Mouse (Mus musculus) intestine, embryonic 16.5 days (tissue): ENCODE data around the gene Prkch. TPM values are rescaled to one million over a fixed set of nuclear protein-coding genes. Genes with fewer than 3 reads are reported as not detected.

Source experiments
- ATAC-seq: fragments of 200-750 bp; cut with Nextera tagmentation; 2 replicates; pipeline ENCODE4 v1.8.0; 2017; ENCODE audit warnings: moderate TSS enrichment, moderate library complexity
- H3K27ac ChIP-seq: fragments of 300-500 bp; sonication (generic); 2 replicates; pipeline ENCODE4 v1.5.1; 2014; ENCODE audit warnings: mild to moderate bottlenecking, low read length
- H3K27me3 ChIP-seq: fragments of 300-500 bp; sonication (generic); replicated peaks from 2 replicates; pipeline ENCODE4 v1.6.1; 2014; ENCODE audit warnings: low read length, control low read depth, mixed read lengths; ENCODE audit not compliant: control insufficient read depth, insufficient read depth
- H3K36me3 ChIP-seq: fragments of 300-500 bp; sonication (generic); 2 replicates; pipeline ENCODE4 v1.6.1; 2014; ENCODE audit warnings: low read length, control low read depth; ENCODE audit not compliant: control insufficient read depth, insufficient read depth
- H3K4me1 ChIP-seq: fragments of 300-500 bp; sonication (generic); 2 replicates; pipeline ENCODE4 v1.6.1; 2014; ENCODE audit warnings: low read length, control low read depth, mixed read lengths; ENCODE audit not compliant: control insufficient read depth, insufficient read depth
- H3K4me2 ChIP-seq: fragments of 300-500 bp; sonication (generic); 2 replicates; pipeline ENCODE4 v1.6.1; 2014; ENCODE audit warnings: low read depth, low read length, control low read depth
- H3K4me3 ChIP-seq: fragments of 300-500 bp; sonication (generic); 2 replicates; pipeline ENCODE4 v1.5.1; 2014; ENCODE audit warnings: mild to moderate bottlenecking, low read length
- H3K9ac ChIP-seq: fragments of 300-500 bp; sonication (generic); 2 replicates; pipeline ENCODE4 v1.6.1; 2014; ENCODE audit warnings: low read depth, low read length
- H3K9me3 ChIP-seq: fragments of 300-500 bp; sonication (generic); 2 replicates; pipeline ENCODE4 v1.6.1; 2016; ENCODE audit warnings: low read length, control low read depth; ENCODE audit not compliant: control insufficient read depth
- WGBS: fragments of 180-500 bp; shearing (Covaris S2); extraction: QIAGEN DNeasy Blood & Tissue Kit; methylation state at CpG from one replicate; pipeline ENCODE4 v1.1.7; 2014; 5-methylcytosine and 5-hydroxymethylcytosine counted together
- polyA plus RNA-seq: library from polyadenylated mRNA; unstranded; fragments of >200 nt; fragmentation: Nextera tagmentation; extraction: Ambion mirVana; gene quantifications from 2 replicates; pipeline ENCODE4 v1.2.1, GENCODE M21; 2015

The Prkch gene
- polyA plus RNA-seq, 1 experiment from 2014 or later: 4.0 TPM

DNA sequence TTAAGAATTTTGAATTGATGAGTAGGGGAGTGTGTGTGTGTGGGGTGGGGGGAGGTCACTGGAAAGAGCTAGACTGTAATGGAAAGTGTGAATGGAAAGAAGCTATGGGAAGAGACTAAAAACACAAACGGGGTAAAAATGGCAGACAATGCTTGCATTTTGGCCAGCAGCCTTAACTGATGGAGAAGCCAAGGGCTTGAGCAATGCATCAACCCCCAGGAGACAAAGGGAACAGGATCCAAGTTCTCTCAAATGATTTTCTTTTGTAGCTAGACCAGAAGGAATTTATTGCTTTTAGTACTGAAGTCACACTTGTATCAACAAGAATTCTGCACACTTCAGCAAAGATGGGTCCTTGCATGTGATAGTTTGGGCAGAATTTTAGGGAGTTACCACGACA, 222.6 kb downstream of the Prkch start:
- whole genome bisulfite sequencing: 66% methylated on average over 2 of the region's 2 CpGs
- no peak overlapping the region for H3K9ac ChIP-seq
- no peaks in the 10 kb centered on the region for H3K36me3 ChIP-seq

DNA sequence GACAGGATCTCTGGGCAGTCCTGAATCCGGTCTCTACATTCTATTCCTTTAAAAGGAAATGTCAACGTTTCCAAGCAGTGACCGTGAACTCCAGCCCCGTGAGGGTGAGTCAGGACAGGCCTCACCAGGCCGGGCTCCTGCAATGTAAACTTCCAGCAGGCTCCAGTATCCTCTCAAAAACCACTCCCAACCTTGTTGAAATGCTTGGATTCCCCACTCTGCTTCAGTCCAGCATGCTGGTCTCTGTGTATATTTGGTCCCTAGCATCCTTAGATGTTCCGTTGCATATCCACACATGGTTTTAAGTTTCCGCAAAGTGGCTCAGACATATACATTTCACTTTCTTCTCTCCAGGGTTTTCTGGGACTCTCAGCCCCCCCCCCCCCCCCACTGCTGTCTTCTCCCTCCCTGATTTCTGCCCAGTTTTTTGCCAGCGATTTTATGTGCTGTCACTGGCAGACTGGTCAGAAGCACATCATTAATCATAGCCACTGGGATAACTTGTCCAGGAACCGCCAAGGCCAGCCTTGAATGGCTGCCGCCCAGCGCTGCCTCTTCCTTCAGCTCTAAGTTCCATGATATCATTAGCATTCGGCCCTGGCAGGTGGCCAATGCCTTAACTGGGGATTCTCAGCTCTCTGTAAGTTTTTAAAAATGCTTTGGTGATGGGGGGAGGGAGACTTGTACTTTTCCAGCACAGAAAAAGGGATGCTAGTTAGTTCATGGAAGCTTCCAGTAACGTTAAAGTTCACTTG, 225.6 kb downstream of the Prkch start:
- Histone ChIP-seq H3K36me3 (no peaks in the 10 kb centered on the region), H3K27me3 (no peaks in the 10 kb centered on the region), H3K27ac (peak overlapping the region; percentile 72), H3K9ac (no peak overlapping the region), H3K4me2 (no peak overlapping the region), H3K4me3 (no peak overlapping the region), H3K9me3 (no peaks in the 10 kb centered on the region), H3K4me1 (peaks cover 20% of the 10 kb centered on the region)
- ATAC-seq: peak; percentile 58
- WGBS: 27% methylated on average over 13 of the region's 13 CpGs

More for the DNA sequence above, 222.6 kb downstream of the Prkch start:
- Histone ChIP-seq H3K9me3 (no peaks in the 10 kb centered on the region), H3K4me1 (peaks cover 8% of the 10 kb centered on the region; the same call in 1 of the 2 replicates), H3K27me3 (no peaks in the 10 kb centered on the region), H3K4me2 (no peak overlapping the region), H3K4me3 (no peak overlapping the region), H3K27ac (no peak overlapping the region)
- ATAC-seq: no peak

- ATAC-seq: no peak
- WGBS: 53% methylated on average over 5 of the region's 5 CpGs
- Histone ChIP-seq H3K27me3 (no peaks in the 10 kb centered on the region), H3K36me3 (no peaks in the 10 kb centered on the region), H3K4me1 (peaks cover 20% of the 10 kb centered on the region), H3K27ac (peak overlapping the region; percentile 9; the same call in 1 of the 2 replicates), H3K9me3 (no peaks in the 10 kb centered on the region), H3K4me2 (no peak overlapping the region), H3K4me3 (no peak overlapping the region), H3K9ac (no peak overlapping the region)
These were observed 226.3 kb downstream of the Prkch start for GRCm38 (mm10) chr12:73810903-73811302.

DNA sequence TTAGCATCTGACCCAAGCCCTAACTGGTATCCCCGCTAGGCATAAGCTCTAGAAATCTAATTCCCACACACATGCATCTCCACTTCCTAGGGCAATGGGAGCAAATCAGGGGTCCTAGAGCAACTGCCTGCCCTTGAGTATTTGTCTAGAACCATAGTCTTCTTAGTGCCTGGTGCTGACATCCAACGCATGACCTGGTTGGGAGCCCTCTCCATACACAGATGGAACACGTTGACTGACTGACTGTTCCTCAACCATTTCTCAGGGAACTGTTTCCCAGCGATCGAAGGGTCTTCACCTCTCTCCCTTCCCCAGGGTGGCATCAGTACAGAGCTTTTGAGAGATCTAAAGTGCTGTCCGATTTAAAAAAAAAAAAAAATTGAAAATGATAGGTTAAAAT, 227.6 kb downstream of the Prkch start:
- H3K4me1 ChIP-seq: peaks cover 20% of the 10 kb centered on the region
- WGBS: 79% methylated on average over 6 of the region's 6 CpGs
- no peak for ATAC-seq
- H3K27me3 ChIP-seq: no peaks in the 10 kb centered on the region
- H3K36me3 ChIP-seq: no peaks in the 10 kb centered on the region
- no peak overlapping the region for H3K27ac ChIP-seq
- H3K9me3 ChIP-seq: no peaks in the 10 kb centered on the region
- no peak overlapping the region for H3K4me2 ChIP-seq
- no peak overlapping the region for H3K4me3 ChIP-seq
- no peak overlapping the region for H3K9ac ChIP-seq

- no peaks in the 10 kb centered on the region for H3K9me3 ChIP-seq
- H3K27ac ChIP-seq: peak overlapping the region; percentile 48
- peaks cover 20% of the 10 kb centered on the region for H3K4me1 ChIP-seq
- WGBS: 51% methylated on average over 11 of the region's 11 CpGs
- no peaks in the 10 kb centered on the region for H3K27me3 ChIP-seq
- H3K4me2 ChIP-seq: no peak overlapping the region
- no peaks in the 10 kb centered on the region for H3K36me3 ChIP-seq
- no peak overlapping the region for H3K4me3 ChIP-seq
- peak; percentile 59; the same call in 1 of the 2 replicates for ATAC-seq
- no peak overlapping the region for H3K9ac ChIP-seq
These were observed 228.7 kb downstream of the Prkch start for GRCm38 (mm10) chr12:73813016-73813900.

GRCm38 (mm10) chr12:73814056-73814735, 229.6 kb downstream of the Prkch start:
- Histone ChIP-seq H3K9me3 (no peaks in the 10 kb centered on the region), H3K36me3 (no peaks in the 10 kb centered on the region), H3K4me1 (peaks cover 20% of the 10 kb centered on the region), H3K9ac (no peak overlapping the region), H3K4me3 (no peak overlapping the region), H3K4me2 (no peak overlapping the region), H3K27ac (no peak overlapping the region), H3K27me3 (no peaks in the 10 kb centered on the region)
- ATAC-seq: no peak
- whole genome bisulfite sequencing: 92% methylated on average over 5 of the region's 5 CpGs

- no peaks in the 10 kb centered on the region for H3K9me3 ChIP-seq
- no peak overlapping the region for H3K4me2 ChIP-seq
- H3K36me3 ChIP-seq: no peaks in the 10 kb centered on the region
- H3K4me1 ChIP-seq: peaks cover 20% of the 10 kb centered on the region
- no peak overlapping the region for H3K4me3 ChIP-seq
- no peak overlapping the region for H3K27ac ChIP-seq
- no peak for ATAC-seq
- H3K9ac ChIP-seq: no peak overlapping the region
- no peaks in the 10 kb centered on the region for H3K27me3 ChIP-seq
- 84% methylated on average over 2 of the region's 2 CpGs for WGBS
These were observed 230.3 kb downstream of the Prkch start for GRCm38 (mm10) chr12:73814897-73815296.

GRCm38 (mm10) chr12:73815463-73815862, 230.9 kb downstream of the Prkch start:
- Histone ChIP-seq H3K9ac (no peak overlapping the region), H3K4me1 (peaks cover 20% of the 10 kb centered on the region), H3K4me3 (no peak overlapping the region), H3K4me2 (no peak overlapping the region), H3K9me3 (no peaks in the 10 kb centered on the region), H3K36me3 (no peaks in the 10 kb centered on the region), H3K27ac (no peak overlapping the region), H3K27me3 (no peaks in the 10 kb centered on the region)
- WGBS: 87% methylated on average over 4 of the region's 4 CpGs
- ATAC-seq: no peak

GRCm38 (mm10) chr12:73815892-73816291, 231.3 kb downstream of the Prkch start:
- no peaks in the 10 kb centered on the region for H3K36me3 ChIP-seq
- ATAC-seq: no peak
- H3K9ac ChIP-seq: no peak overlapping the region
- H3K4me1 ChIP-seq: peaks cover 18% of the 10 kb centered on the region
- no peaks in the 10 kb centered on the region for H3K9me3 ChIP-seq
- no peak overlapping the region for H3K4me3 ChIP-seq
- no peaks in the 10 kb centered on the region for H3K27me3 ChIP-seq
- WGBS: 74% methylated on average over 2 of the region's 2 CpGs
- no peak overlapping the region for H3K27ac ChIP-seq
- H3K4me2 ChIP-seq: no peak overlapping the region
